Mouse (Mus musculus): ENCODE data around the gene 1700088E04Rik.

1700088E04Rik gene

GRCm38 (mm10) chr15:79140866-79141565 lies at the start of gene 1700088E04Rik, which contains the start of gene Polr2f:
Gene 1700088E04Rik, minus strand, starts transcription at chr15:79141253.
Gene Polr2f, plus strand, starts transcription at chr15:79141009.
- DNase-seq (ENCODE audit: low read depth in 2 of 2, low spot score in 2 of 2) = peak; percentile 89 to 92

- DNase-seq (ENCODE audit: low read depth in 2 of 2, low spot score in 2 of 2) = no peak
These were observed 46.8 kb upstream of the 1700088E04Rik start for GRCm38 (mm10) chr15:79187819-79188218.

GRCm38 (mm10) chr15:79185213-79185612 lies 44.2 kb upstream of the 1700088E04Rik start:
- DNase-seq (ENCODE audit: low read depth in 2 of 2, low spot score in 2 of 2) = no peak

GRCm38 (mm10) chr15:79176905-79177304 lies 35.9 kb upstream of the 1700088E04Rik start:
- no peak for DNase-seq (ENCODE audit: low read depth in 2 of 2, low spot score in 2 of 2)

- DNase-seq (ENCODE audit: low read depth in 2 of 2, low spot score in 2 of 2) = no peak
These were observed 25.7 kb upstream of the 1700088E04Rik start for GRCm38 (mm10) chr15:79166712-79167111.

GRCm38 (mm10) chr15:79165140-79165539 lies 24.1 kb upstream of the 1700088E04Rik start, which contains the start of gene Sox10:
Gene Sox10, minus strand, starts transcription at chr15:79165240.
- DNase-seq (ENCODE audit: low read depth in 2 of 2, low spot score in 2 of 2) = no peak

GRCm38 (mm10) chr15:79164251-79164650 lies 23.2 kb upstream of the 1700088E04Rik start:
- DNase-seq (ENCODE audit: low read depth in 2 of 2, low spot score in 2 of 2) = no peak

- no peak for DNase-seq (ENCODE audit: low read depth in 2 of 2, low spot score in 2 of 2)
These were observed 21.8 kb upstream of the 1700088E04Rik start for GRCm38 (mm10) chr15:79162822-79163221.

GRCm38 (mm10) chr15:79162301-79162700 lies 21.2 kb upstream of the 1700088E04Rik start:
- no peak for DNase-seq (ENCODE audit: low read depth in 2 of 2, low spot score in 2 of 2)

- no peak for DNase-seq (ENCODE audit: low read depth in 2 of 2, low spot score in 2 of 2)
These were observed 14.5 kb upstream of the 1700088E04Rik start for GRCm38 (mm10) chr15:79155572-79155971.

- no peak for DNase-seq (ENCODE audit: low read depth in 2 of 2, low spot score in 2 of 2)
These were observed 11.7 kb upstream of the 1700088E04Rik start for GRCm38 (mm10) chr15:79152709-79153108.

- DNase-seq (ENCODE audit: low read depth in 2 of 2, low spot score in 2 of 2) = no peak
These were observed 10.8 kb upstream of the 1700088E04Rik start for GRCm38 (mm10) chr15:79151881-79152280.

GRCm38 (mm10) chr15:79148533-79148932 lies 7.5 kb upstream of the 1700088E04Rik start:
- DNase-seq (ENCODE audit: low read depth in 2 of 2, low spot score in 2 of 2) = peak; percentile 62 to 70

GRCm38 (mm10) chr15:79145522-79145921 lies 4.5 kb upstream of the 1700088E04Rik start:
- no peak for DNase-seq (ENCODE audit: low read depth in 2 of 2, low spot score in 2 of 2)

- DNase-seq (ENCODE audit: low read depth in 2 of 2, low spot score in 2 of 2) = no peak
These were observed 3.0 kb upstream of the 1700088E04Rik start for GRCm38 (mm10) chr15:79144021-79144420.

GRCm38 (mm10) chr15:79143316-79143715 lies 2.3 kb upstream of the 1700088E04Rik start:
- DNase-seq (ENCODE audit: low read depth in 2 of 2, low spot score in 2 of 2) = no peak

- DNase-seq (ENCODE audit: low read depth in 2 of 2, low spot score in 2 of 2) = no peak
These were observed 489 bp upstream of the 1700088E04Rik start for GRCm38 (mm10) chr15:79141566-79141917.

GRCm38 (mm10) chr15:79139640-79140039 lies 1.4 kb downstream of the 1700088E04Rik start:
- DNase-seq (ENCODE audit: low read depth in 2 of 2, low spot score in 2 of 2) = peak in 1 of 2 experiments; percentile 23

- no peak for DNase-seq (ENCODE audit: low read depth in 2 of 2, low spot score in 2 of 2)
These were observed 5.1 kb downstream of the 1700088E04Rik start for GRCm38 (mm10) chr15:79135783-79136575.

GRCm38 (mm10) chr15:79135332-79135731 lies 5.7 kb downstream of the 1700088E04Rik start:
- DNase-seq (ENCODE audit: low read depth in 2 of 2, low spot score in 2 of 2) = no peak

- DNase-seq (ENCODE audit: low read depth in 2 of 2, low spot score in 2 of 2) = no peak
These were observed 6.4 kb downstream of the 1700088E04Rik start for GRCm38 (mm10) chr15:79134496-79135270.
